Mouse (Mus musculus): ENCODE measurements around the gene Fam214b. TPM values are rescaled to one million over a fixed set of nuclear protein-coding genes. Genes with fewer than 3 reads are reported as not detected.
A peak's percentile ranks its signal among the peaks of the same experiment; 100 is the strongest.

Fam214b gene
- total RNA-seq, 2 experiments from 2014 or later, result 54.7 to 58.2 TPM

DNA sequence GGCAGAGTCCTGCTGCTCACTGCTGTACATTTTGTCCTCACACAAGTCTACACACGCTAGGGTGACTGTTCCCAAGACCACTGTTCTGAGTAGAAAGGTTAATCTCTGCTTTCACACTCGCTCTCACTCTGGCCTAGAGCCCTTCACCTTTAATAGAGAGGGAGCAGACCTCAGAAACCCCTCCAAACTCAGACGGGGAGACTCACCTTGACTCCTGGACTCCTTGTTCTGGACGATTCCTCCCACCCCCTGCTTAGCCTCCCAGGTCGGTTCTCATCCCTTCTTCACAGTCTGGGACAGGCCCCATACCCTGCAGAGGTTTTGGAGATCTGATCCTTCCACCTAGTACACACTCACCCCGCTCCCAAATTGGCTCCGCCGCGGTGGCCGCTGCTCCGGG is 6.4 kb downstream of the Fam214b start:
- DNase-seq (ENCODE audit: low spot score in 2 of 2), result no peak

- DNase-seq (ENCODE audit: low spot score in 2 of 2), result peak; percentile 58 to 62
These were observed 7.2 kb downstream of the Fam214b start for GRCm38 (mm10) chr4:43038567-43039495.

GRCm38 (mm10) chr4:43037860-43038566 is 8.0 kb downstream of the Fam214b start:
- no peak for DNase-seq (ENCODE audit: low spot score in 2 of 2)

DNA sequence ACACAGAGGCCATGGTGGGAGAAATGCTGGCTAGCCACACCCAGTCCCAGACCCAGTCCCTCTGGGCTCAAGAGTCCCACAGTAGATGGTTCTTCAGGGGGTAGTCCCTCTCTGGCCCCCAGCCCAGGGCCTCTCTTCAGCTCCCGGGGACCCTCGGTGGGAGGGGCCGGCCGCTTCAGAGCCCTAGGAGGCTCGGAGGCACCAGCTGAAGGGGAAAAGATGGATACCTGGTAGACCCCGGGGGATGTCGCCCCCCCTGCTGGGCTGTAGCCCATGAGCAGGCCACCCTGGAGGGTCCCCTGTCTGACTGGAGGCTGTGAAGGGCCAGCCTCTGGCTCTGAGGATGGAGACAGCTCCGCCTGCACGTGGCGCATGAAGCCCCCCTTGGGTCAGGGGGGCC is 9.7 kb downstream of the Fam214b start:
- DNase-seq (ENCODE audit: low spot score in 2 of 2), result no peak

DNA sequence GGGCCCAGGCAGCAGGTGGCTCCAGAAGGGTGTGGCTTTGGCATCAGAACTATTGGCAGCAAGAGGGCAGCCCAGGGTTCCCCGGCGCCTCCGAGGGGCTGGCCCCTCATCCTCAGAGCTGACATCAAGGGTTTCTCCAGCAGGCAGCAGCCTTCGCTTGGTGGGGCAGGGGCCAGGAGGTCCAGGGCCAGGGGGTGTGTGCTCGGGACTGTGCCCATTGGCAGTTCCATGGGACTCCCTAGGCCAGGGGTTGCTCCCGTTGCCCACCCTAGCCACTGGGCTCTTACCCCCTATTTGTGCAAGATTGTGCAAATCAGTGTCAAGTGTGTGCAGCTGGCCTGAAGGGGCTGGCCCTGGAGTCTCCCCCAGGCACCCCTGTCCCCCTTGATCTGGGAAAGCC is 10.2 kb downstream of the Fam214b start:
- DNase-seq (ENCODE audit: low spot score in 2 of 2), result no peak

DNA sequence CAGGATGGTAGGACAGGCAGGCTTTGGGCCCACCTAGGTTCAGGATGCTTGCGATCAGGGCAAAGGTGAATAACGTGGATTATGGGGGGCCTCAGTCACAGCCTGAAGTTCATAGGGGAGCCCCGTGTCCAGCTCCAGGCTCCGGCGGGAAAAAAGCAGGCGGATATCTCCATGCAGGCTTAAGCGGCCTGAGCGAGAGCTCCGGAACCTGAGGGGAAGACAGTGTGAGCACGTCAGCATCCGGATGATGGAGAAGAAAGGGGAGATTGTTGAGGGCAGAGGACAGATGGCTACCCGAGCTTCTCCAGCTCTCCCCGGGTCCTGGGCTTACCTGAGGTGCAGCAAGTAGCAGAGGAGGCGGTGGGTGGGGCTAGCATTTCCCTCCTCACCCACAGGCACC is 12.5 kb downstream of the Fam214b start:
- DNase-seq (ENCODE audit: low spot score in 2 of 2), result no peak

- no peak for DNase-seq (ENCODE audit: low spot score in 2 of 2)
These were observed 13.5 kb downstream of the Fam214b start for GRCm38 (mm10) chr4:43032501-43032900.

- peak; percentile 83 to 85 for DNase-seq (ENCODE audit: low spot score in 2 of 2)
These were observed 14.6 kb downstream of the Fam214b start, which contains the start of gene Stoml2 for GRCm38 (mm10) chr4:43031237-43031995. Stoml2 (minus strand) TSS chr4:43031710.

DNA sequence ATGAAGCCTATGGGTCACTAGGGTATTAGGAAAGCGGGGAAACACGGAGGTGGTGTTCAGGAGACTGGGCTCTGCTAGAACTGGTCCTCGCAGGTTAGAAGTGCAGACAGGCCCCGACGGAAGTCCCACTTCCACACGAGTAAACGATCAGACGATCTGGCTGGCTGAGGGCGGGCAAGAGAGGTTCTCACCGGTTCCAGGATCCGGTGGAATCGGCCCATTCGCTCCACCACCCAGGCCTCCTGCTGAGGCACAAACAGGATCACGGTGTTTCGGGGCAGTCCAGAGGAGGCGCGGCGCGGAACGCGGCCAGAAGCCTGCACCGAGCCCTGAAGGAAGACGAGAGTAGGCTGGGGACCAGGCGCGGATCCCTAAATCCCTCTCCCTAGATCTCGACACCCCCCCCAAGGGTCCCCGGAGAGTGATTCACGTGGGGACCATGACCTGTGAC is 15.2 kb downstream of the Fam214b start:
- peak in 1 of 2 experiments; percentile 49 for DNase-seq (ENCODE audit: low spot score in 2 of 2)

DNA sequence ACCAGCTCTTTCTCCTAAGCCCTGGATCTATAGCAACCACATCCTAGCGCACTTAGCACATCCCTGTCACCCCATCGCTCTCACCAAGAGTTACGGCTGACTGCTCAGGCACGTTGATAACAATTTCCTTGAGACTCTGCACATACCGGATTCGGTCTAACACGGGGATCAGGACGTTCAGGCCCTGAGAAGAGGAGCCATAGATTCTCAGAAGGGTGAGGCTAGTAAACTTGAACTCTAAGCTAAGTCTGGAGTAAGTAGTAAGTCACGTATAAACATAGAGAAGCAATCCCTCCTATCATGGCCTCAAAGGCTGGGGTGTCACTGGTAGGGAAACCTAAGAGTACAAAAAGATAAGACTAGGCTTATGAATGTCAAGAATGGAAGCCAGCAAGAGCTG is 15.7 kb downstream of the Fam214b start:
- no peak for DNase-seq (ENCODE audit: low spot score in 2 of 2)

DNA sequence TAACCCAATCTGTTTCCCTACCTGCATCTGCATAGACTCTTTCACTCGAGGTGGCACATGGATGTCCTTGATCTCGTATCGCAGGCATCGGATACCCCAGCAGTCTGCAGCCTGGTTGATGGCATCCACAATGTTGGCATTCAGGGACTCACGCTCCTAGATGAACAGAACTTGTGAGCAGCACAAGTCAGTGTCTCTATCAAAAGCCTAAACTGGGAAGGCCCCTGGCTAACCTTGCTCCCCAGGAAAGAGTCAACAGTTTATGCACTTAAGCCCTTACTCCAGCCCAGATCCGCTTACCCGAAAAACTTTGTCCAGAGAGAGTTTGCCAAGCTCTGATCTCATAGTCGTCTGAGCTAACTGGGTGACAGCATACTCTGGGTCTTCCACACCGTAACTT is 16.3 kb downstream of the Fam214b start:
- DNase-seq (ENCODE audit: low spot score in 2 of 2), result no peak

GRCm38 (mm10) chr4:43029121-43029520 is 16.9 kb downstream of the Fam214b start:
- DNase-seq (ENCODE audit: low spot score in 2 of 2), result no peak

GRCm38 (mm10) chr4:43025084-43025960 is 20.7 kb downstream of the Fam214b start, which contains the start of gene Pigo:
Pigo (minus strand) TSS chr4:43025819.
- DNase-seq (ENCODE audit: low spot score in 2 of 2), result peak; percentile 89 to 92

- no peak for DNase-seq (ENCODE audit: low spot score in 2 of 2)
These were observed 21.3 kb downstream of the Fam214b start for GRCm38 (mm10) chr4:43024673-43025072.

DNA sequence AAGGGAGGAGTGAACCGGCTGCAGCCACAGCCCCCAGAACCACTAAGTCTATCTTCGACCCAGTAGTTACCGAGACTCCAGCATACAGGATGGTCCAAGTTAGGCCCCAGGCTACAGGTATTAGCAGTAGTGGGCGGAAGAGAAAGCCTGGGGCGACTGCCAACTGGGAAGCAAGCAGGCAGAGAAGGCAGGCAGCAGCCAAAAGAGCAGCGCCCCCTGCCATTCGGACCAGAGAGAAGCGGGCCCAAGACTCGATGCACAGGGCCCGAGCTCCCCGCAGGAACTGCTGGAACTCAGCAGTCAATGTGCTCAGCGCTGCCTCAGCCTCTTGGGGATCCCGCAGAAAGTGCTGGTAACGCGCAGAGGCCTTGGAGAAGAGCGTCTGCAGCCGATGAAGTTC is 24.7 kb downstream of the Fam214b start:
- DNase-seq (ENCODE audit: low spot score in 2 of 2), result no peak

DNA sequence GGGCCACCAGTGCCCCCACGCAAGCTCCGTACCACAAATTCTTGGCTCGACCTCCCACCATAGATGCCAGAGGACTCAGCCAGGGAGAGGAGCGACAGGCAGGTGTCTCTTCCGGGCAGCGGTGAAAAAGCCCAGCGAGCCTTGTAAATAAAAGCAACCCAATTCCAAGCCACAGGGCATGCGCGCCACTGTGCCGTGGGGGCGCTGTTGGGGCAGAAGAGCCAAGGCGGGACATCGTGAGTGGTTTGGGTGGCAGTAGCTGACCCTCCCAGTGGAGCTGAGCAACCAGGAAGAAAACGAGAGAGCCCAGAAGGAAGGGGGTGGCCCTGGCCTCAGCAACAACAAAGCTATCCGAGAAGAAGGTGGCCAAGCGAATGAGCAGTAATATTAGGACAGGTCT is 25.1 kb downstream of the Fam214b start:
- no peak for DNase-seq (ENCODE audit: low spot score in 2 of 2)

GRCm38 (mm10) chr4:43019641-43020465 is 26.2 kb downstream of the Fam214b start:
- no peak for DNase-seq (ENCODE audit: low spot score in 2 of 2)

DNA sequence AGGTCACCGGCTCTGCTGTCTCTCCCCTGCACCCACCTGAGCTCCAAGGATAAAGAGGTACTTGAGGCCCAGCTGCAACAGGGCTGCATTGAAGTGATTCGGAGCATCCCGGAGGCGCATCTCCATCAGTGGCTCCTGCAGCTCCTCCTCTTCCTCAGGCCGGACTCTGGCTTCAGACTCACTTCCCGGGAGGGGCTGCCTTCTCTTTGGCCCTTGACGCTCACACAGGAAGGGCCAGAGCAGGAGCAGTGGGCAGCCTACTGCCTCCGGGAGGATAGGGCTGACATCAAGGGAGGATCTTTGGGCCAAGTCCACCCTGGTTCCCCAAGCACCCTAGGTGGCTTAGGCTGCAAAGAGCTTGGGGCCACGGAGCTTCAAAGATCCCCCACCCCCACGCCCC is 26.8 kb downstream of the Fam214b start:
- DNase-seq (ENCODE audit: low spot score in 2 of 2), result no peak

GRCm38 (mm10) chr4:43018156-43018555 is 27.9 kb downstream of the Fam214b start:
- no peak for DNase-seq (ENCODE audit: low spot score in 2 of 2)
